Mouse (Mus musculus): ENCODE data around the gene Ehd1.

- no peak for TF ChIP-seq POLR2A (IDR thresholded peaks at IDR 0.05; ENCODE audit: low read depth, low read length)
- no peak for TF ChIP-seq CTCF (IDR thresholded peaks at IDR 0.05; ENCODE audit: extremely low read depth, insufficient read depth, insufficient read length, insufficient replicate concordance)
These were observed 23.9 kb downstream of the Ehd1 start for GRCm38 (mm10) chr19:6300402-6300841.

Data from spleen, adult 2 months (tissue).